Mouse (Mus musculus) forebrain, embryonic 15.5 days (tissue): ENCODE results near the gene Wdr13. TPM values are rescaled to one million over a fixed set of nuclear protein-coding genes. Genes with fewer than 3 reads are reported as not detected.
A peak's percentile ranks its signal among the peaks of the same experiment; 100 is the strongest.

Experiments
- ATAC-seq: fragments of 200-750 bp; cut with Nextera tagmentation; replicated peaks from 2 replicates; pipeline ENCODE4 v1.8.0; 2017; ENCODE audit warnings: mild to moderate bottlenecking, moderate TSS enrichment, moderate library complexity
- H3K27ac ChIP-seq: fragments of 300-500 bp; sonication (generic); replicated peaks from 2 replicates; pipeline ENCODE4 v1.5.1; 2015; ENCODE audit warnings: mild to moderate bottlenecking, inconsistent platforms
- H3K27me3 ChIP-seq: fragments of 300-500 bp; sonication (generic); 2 replicates; pipeline ENCODE4 v1.6.1; 2015; ENCODE audit warnings: inconsistent platforms
- H3K36me3 ChIP-seq: fragments of 300-500 bp; sonication (generic); 2 replicates; pipeline ENCODE4 v1.6.1; 2015; ENCODE audit warnings: mild to moderate bottlenecking, inconsistent platforms
- H3K4me1 ChIP-seq: fragments of 300-500 bp; sonication (generic); 2 replicates; pipeline ENCODE4 v1.6.1; 2015; ENCODE audit warnings: inconsistent platforms
- H3K4me2 ChIP-seq: fragments of 300-500 bp; sonication (generic); replicated peaks from 2 replicates; pipeline ENCODE4 v1.6.1; 2015; ENCODE audit warnings: mild to moderate bottlenecking, inconsistent platforms
- H3K4me3 ChIP-seq: fragments of 300-500 bp; sonication (generic); 2 replicates; pipeline ENCODE4 v1.5.1; 2015; ENCODE audit warnings: mild to moderate bottlenecking, inconsistent platforms
- H3K9ac ChIP-seq: fragments of 300-500 bp; sonication (generic); replicated peaks from 2 replicates; pipeline ENCODE4 v1.6.1; 2015; ENCODE audit warnings: mild to moderate bottlenecking, inconsistent platforms
- H3K9me3 ChIP-seq: fragments of 300-500 bp; sonication (generic); 2 replicates; pipeline ENCODE4 v1.6.1; 2016; ENCODE audit warnings: inconsistent platforms
- WGBS: fragments of 180-500 bp; shearing (Covaris S2); methylation state at CpG from one replicate; pipeline ENCODE4 v1.1.7; 2015; ENCODE audit warnings: mixed read lengths; 5-methylcytosine and 5-hydroxymethylcytosine counted together
- polyA plus RNA-seq: library from polyadenylated mRNA; unstranded; fragments of >200 nt; fragmentation: Nextera tagmentation; extraction: Ambion mirVana; gene quantifications from 2 replicates; pipeline ENCODE4 v1.2.1, GENCODE M21; 2015

Gene Wdr13
- polyA plus RNA-seq, 1 experiment from 2014 or later, result 53.0 TPM

GRCm38 (mm10) chrX:8142948-8143347, 10.3 kb upstream of the Wdr13 start:
- Histone ChIP-seq H3K4me2 (no peak overlapping the region), H3K27me3 (no peaks in the 10 kb centered on the region), H3K9ac (no peak overlapping the region), H3K9me3 (no peaks in the 10 kb centered on the region; the same call in 1 of the 2 replicates), H3K27ac (no peak overlapping the region), H3K36me3 (peaks cover 20% of the 10 kb centered on the region), H3K4me1 (peaks cover 16% of the 10 kb centered on the region), H3K4me3 (no peak overlapping the region)
- no peak for ATAC-seq
- WGBS, result 85% methylated on average over 7 of the region's 7 CpGs

GRCm38 (mm10) chrX:8141058-8141457, 8.4 kb upstream of the Wdr13 start:
- Histone ChIP-seq H3K9ac (no peak overlapping the region), H3K36me3 (peaks cover 20% of the 10 kb centered on the region), H3K27me3 (no peaks in the 10 kb centered on the region), H3K4me1 (peaks cover 16% of the 10 kb centered on the region), H3K9me3 (no peaks in the 10 kb centered on the region; the same call in 1 of the 2 replicates), H3K4me3 (no peak overlapping the region), H3K27ac (no peak overlapping the region), H3K4me2 (no peak overlapping the region)
- 74% methylated on average over 3 of the region's 3 CpGs for WGBS
- no peak for ATAC-seq

GRCm38 (mm10) chrX:8140446-8140845, 7.8 kb upstream of the Wdr13 start:
- H3K9me3 ChIP-seq, result no peaks in the 10 kb centered on the region; the same call in 1 of the 2 replicates
- WGBS, result 91% methylated on average over 2 of the region's 2 CpGs

GRCm38 (mm10) chrX:8139480-8139879, 6.8 kb upstream of the Wdr13 start:
- peaks cover 15% of the 10 kb centered on the region for H3K4me1 ChIP-seq
- H3K27me3 ChIP-seq, result no peaks in the 10 kb centered on the region
- H3K9ac ChIP-seq, result no peak overlapping the region
- WGBS, result 70% methylated on average over 1 of the region's 1 CpGs
- H3K36me3 ChIP-seq, result peaks cover 20% of the 10 kb centered on the region
- no peaks in the 10 kb centered on the region; the same call in 1 of the 2 replicates for H3K9me3 ChIP-seq
- H3K27ac ChIP-seq, result no peak overlapping the region
- H3K4me3 ChIP-seq, result no peak overlapping the region
- ATAC-seq, result no peak
- H3K4me2 ChIP-seq, result no peak overlapping the region

More at GRCm38 (mm10) chrX:8140446-8140845, 7.8 kb upstream of the Wdr13 start:
- Histone ChIP-seq H3K27me3 (no peaks in the 10 kb centered on the region), H3K4me2 (no peak overlapping the region), H3K36me3 (peaks cover 20% of the 10 kb centered on the region), H3K9ac (no peak overlapping the region), H3K4me3 (no peak overlapping the region), H3K4me1 (peaks cover 16% of the 10 kb centered on the region), H3K27ac (no peak overlapping the region)
- no peak for ATAC-seq

- Histone ChIP-seq H3K4me1 (peaks cover 7% of the 10 kb centered on the region), H3K27ac (no peak overlapping the region)
- WGBS, result 45% methylated on average over 2 of the region's 2 CpGs
Observed at GRCm38 (mm10) chrX:8135886-8136285, 3.2 kb upstream of the Wdr13 start.

GRCm38 (mm10) chrX:8131393-8131792, 1.3 kb downstream of the Wdr13 start:
- WGBS, result 93% methylated on average over 17 of the region's 17 CpGs
- Histone ChIP-seq H3K36me3 (peaks cover 9% of the 10 kb centered on the region; the same call in 1 of the 2 replicates), H3K9me3 (no peaks in the 10 kb centered on the region), H3K4me1 (peaks cover 7% of the 10 kb centered on the region), H3K9ac (no peak overlapping the region), H3K4me3 (peak overlapping the region; percentile 61), H3K4me2 (peak overlapping the region; percentile 43), H3K27ac (0 out of 2 replicates have a peak overlapping the region, but pooled peaks have one; percentile 92), H3K27me3 (no peaks in the 10 kb centered on the region)
- ATAC-seq, result peak; percentile 24; the same call in 1 of the 2 replicates

More at GRCm38 (mm10) chrX:8135886-8136285, 3.2 kb upstream of the Wdr13 start:
- H3K4me3 ChIP-seq, result no peak overlapping the region
- no peaks in the 10 kb centered on the region for H3K27me3 ChIP-seq
- H3K9ac ChIP-seq, result no peak overlapping the region
- no peak for ATAC-seq
- H3K9me3 ChIP-seq, result no peaks in the 10 kb centered on the region
- H3K4me2 ChIP-seq, result no peak overlapping the region
- H3K36me3 ChIP-seq, result peaks cover 3% of the 10 kb centered on the region

- peaks cover 18% of the 10 kb centered on the region; the same call in 1 of the 2 replicates for H3K36me3 ChIP-seq
- no peaks in the 10 kb centered on the region for H3K4me1 ChIP-seq
- no peak for ATAC-seq
- H3K27me3 ChIP-seq, result no peaks in the 10 kb centered on the region
- H3K9ac ChIP-seq, result no peak overlapping the region
- H3K9me3 ChIP-seq, result no peaks in the 10 kb centered on the region
- no peak overlapping the region for H3K4me2 ChIP-seq
- no peak overlapping the region for H3K4me3 ChIP-seq
- WGBS, result 83% methylated on average over 7 of the region's 7 CpGs
- H3K27ac ChIP-seq, result no peak overlapping the region
Observed at GRCm38 (mm10) chrX:8125235-8125634, 7.5 kb downstream of the Wdr13 start.

- Histone ChIP-seq H3K9me3 (no peaks in the 10 kb centered on the region), H3K27ac (no peak overlapping the region), H3K4me1 (no peaks in the 10 kb centered on the region), H3K4me3 (no peak overlapping the region), H3K9ac (no peak overlapping the region), H3K4me2 (no peak overlapping the region), H3K27me3 (no peaks in the 10 kb centered on the region), H3K36me3 (peaks cover 16% of the 10 kb centered on the region; the same call in 1 of the 2 replicates)
- 85% methylated on average over 6 of the region's 6 CpGs for WGBS
- no peak for ATAC-seq
Observed at GRCm38 (mm10) chrX:8123821-8124470, 8.7 kb downstream of the Wdr13 start.

- Histone ChIP-seq H3K27ac (no peak overlapping the region), H3K36me3 (no peaks in the 10 kb centered on the region), H3K4me3 (no peak overlapping the region), H3K4me2 (no peak overlapping the region), H3K9ac (no peak overlapping the region), H3K9me3 (no peaks in the 10 kb centered on the region), H3K4me1 (no peaks in the 10 kb centered on the region), H3K27me3 (no peaks in the 10 kb centered on the region)
- ATAC-seq, result no peak
Observed at GRCm38 (mm10) chrX:8117264-8117663, 15.4 kb downstream of the Wdr13 start.

GRCm38 (mm10) chrX:8115275-8115674, 17.4 kb downstream of the Wdr13 start:
- Histone ChIP-seq H3K4me2 (no peak overlapping the region), H3K36me3 (no peaks in the 10 kb centered on the region), H3K4me1 (no peaks in the 10 kb centered on the region), H3K27me3 (no peaks in the 10 kb centered on the region), H3K27ac (no peak overlapping the region), H3K4me3 (no peak overlapping the region), H3K9ac (no peak overlapping the region), H3K9me3 (no peaks in the 10 kb centered on the region)
- ATAC-seq, result no peak
- WGBS, result 79% methylated on average over 4 of the region's 4 CpGs

- H3K4me2 ChIP-seq, result no peak overlapping the region
- WGBS, result 92% methylated on average over 3 of the region's 3 CpGs
- ATAC-seq, result no peak
Observed at GRCm38 (mm10) chrX:8105019-8105418, 27.7 kb downstream of the Wdr13 start.

GRCm38 (mm10) chrX:8102213-8102668, 30.5 kb downstream of the Wdr13 start:
- Histone ChIP-seq H3K36me3 (no peaks in the 10 kb centered on the region), H3K27me3 (no peaks in the 10 kb centered on the region), H3K9ac (no peak overlapping the region), H3K9me3 (no peaks in the 10 kb centered on the region), H3K4me1 (peaks cover 5% of the 10 kb centered on the region), H3K4me3 (no peak overlapping the region), H3K27ac (no peak overlapping the region), H3K4me2 (no peak overlapping the region)
- ATAC-seq, result no peak
- WGBS, result 63% methylated on average over 7 of the region's 7 CpGs

More at GRCm38 (mm10) chrX:8105019-8105418, 27.7 kb downstream of the Wdr13 start:
- H3K27ac ChIP-seq, result no peak overlapping the region
- no peaks in the 10 kb centered on the region for H3K27me3 ChIP-seq
- H3K9ac ChIP-seq, result no peak overlapping the region
- no peaks in the 10 kb centered on the region for H3K36me3 ChIP-seq
- no peaks in the 10 kb centered on the region for H3K9me3 ChIP-seq
- no peak overlapping the region for H3K4me3 ChIP-seq
- peaks cover 5% of the 10 kb centered on the region for H3K4me1 ChIP-seq
